Mouse (Mus musculus) gastrocnemius, adult 8-10 months (tissue): ENCODE results near the gene 4930518I15Rik. TPM values are rescaled to one million over a fixed set of nuclear protein-coding genes. Genes with fewer than 3 reads are reported as not detected.
A peak's percentile ranks its signal among the peaks of the same experiment; 100 is the strongest.
"Not testable (repeated sequence)": the region's sequence is repeated elsewhere in the genome, so short reads cannot be mapped to it uniquely, and the experiment has no call there.

Source experiments
- DNase-seq, 2 experiments: peaks; one replicate each; pipeline ENCODE4 v3.0.0; 2022; ENCODE audit warnings: low spot score in 2 of 2
- total RNA-seq, 4 experiments: library from RNA; stranded (reverse); gene quantifications; 2 replicates each; pipeline ENCODE4 v1.2.4; 2022

The 4930518I15Rik gene
- total RNA-seq, 4 experiments from 2014 or later: 0.22 to 0.86 (median 0.40) TPM

- DNase-seq: no peak
These were observed 20.0 kb upstream of the 4930518I15Rik start for GRCm38 (mm10) chr2:156877726-156878125.

DNA sequence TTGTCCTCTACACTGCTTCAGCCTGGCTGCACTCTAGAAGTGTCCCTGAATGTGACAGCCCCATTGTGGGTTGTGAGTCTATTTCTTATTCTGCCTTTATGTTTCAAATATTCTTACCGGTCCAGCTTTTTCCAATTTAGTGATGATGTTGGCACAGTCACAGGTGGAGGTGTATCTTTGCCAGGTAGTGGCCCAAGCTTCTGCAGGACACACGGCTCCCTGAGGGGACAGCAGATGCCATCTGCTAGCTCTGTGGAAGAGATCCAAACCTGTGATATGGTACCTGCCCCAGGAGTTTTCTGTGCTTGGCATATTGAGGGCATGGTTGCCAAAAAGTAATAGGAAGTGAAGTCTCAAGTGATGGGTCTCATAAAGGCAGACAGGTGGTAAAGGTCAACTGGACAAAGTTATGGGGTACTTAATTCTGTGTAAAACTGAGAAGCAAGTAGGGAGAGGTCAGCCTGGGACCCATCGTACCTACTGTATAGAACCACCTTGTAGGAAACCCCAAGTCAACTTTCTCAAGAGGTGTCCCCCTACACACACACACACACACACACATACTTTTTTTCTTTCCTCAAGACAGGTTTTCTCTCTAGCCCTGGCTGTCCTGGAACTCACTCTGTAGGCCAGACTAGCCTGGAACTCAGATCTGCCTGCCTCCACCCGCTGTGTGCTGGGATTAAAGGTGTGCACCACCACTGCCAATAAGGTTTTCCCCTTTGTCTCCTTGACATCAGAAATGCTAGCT, 17.2 kb upstream of the 4930518I15Rik start:
- DNase-seq: no peak

- DNase-seq: no peak
These were observed 16.5 kb upstream of the 4930518I15Rik start for GRCm38 (mm10) chr2:156874047-156874759.

DNA sequence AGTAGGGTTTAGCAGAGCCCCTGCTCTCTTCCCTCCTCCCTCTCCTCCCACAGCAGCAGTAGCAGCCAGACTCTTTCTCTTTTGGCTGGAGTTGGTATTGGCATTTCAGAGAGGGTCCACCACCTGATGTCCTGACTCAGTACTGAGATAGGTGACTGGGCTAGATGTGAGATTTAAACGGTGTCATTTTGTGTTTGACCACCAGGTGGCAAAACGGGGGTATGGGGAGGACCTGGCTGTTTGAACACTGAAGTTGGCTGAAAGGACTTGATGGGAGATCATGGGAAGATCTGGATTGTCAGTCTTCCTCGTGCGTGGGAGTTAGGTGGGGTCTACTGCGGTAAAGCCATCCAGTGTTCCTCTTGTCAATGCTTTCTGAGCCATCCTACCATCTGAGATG, 15.9 kb upstream of the 4930518I15Rik start:
- peak in 1 of 2 experiments; percentile 10 for DNase-seq

DNA sequence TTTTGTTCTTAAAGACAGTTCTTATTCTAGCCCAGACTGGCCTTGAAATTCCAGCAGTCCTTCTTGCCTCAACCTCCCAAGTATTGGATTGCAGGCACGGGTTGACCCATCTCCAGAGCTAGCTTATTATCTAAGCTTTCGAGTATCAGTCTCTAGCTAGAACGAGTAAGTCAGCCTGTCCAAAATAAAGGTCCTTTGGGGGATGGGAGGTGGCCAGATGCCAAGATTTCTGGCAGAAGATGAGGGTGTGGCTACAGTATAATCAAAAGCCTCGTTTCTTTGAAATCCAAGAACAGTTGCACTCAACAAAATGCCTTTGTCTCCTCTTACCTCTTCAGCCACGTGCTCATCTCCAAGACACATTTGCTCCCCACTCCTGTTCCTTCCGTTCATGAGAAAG, 12.8 kb upstream of the 4930518I15Rik start:
- DNase-seq: no peak

DNA sequence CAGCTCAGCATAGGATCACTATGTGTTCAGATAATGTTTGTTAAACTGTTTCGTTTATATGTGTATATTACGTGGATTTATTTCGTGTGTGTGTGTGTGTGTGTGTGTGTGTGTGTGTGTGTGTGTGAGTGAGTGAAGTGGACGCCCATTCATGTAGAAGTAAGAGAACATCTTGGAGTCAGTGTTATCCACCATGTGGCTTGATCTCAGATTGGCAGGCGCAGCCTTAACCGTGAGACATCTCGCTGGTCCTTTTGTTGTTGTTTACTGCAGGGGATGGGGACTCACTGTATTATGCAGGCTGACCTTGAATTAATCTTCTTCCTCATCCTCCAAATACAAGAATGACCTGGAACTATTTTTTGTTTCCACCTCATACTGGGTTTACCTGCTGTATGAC, 11.8 kb upstream of the 4930518I15Rik start:
- DNase-seq: no peak

DNA sequence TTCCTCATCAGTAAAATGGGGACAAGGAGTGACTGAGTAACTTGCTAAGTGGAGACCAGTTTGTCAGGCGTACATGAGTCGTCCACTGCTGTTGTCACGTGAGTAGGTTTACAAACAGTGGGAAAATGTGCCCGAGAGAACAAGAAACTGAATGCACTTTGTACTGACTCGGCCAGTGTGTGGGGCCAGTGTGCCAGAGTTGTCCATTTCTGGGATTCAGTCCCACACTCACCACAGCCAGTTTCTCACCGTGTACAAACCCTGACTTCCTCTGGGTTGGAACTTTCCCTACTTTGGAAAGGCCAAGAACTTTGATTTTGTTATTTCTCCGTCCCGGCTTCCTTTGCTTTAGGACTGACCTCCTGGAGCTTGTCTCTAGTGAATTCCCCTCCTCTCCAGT, 11.2 kb upstream of the 4930518I15Rik start:
- DNase-seq: no peak

DNA sequence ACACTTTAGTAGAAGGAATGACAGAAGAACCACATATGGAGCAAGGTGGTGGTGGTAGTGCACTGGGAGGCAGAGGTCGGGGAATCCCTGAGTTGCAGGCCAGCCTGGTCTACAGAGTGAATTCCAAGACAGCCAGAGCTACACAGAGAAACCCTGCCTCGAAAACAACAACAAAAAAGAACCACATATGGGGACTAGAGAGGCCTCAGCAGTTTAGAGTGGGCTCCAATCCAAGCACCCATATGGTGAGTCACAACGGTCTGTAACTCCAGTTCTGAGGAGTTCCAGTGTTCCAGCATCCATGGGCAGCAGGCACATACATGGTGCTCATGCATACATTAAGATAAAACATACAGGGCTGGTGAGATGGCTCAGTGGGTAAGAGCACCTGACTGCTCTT, 6.7 kb upstream of the 4930518I15Rik start:
- DNase-seq: no peak

GRCm38 (mm10) chr2:156863487-156864160, 5.9 kb upstream of the 4930518I15Rik start:
- DNase-seq: no peak

- DNase-seq: peak; percentile 90 to 95
These were observed 5.2 kb upstream of the 4930518I15Rik start, which contains the start of gene Rab5if for GRCm38 (mm10) chr2:156862772-156863486. Rab5if (plus strand) TSS chr2:156863128.

DNA sequence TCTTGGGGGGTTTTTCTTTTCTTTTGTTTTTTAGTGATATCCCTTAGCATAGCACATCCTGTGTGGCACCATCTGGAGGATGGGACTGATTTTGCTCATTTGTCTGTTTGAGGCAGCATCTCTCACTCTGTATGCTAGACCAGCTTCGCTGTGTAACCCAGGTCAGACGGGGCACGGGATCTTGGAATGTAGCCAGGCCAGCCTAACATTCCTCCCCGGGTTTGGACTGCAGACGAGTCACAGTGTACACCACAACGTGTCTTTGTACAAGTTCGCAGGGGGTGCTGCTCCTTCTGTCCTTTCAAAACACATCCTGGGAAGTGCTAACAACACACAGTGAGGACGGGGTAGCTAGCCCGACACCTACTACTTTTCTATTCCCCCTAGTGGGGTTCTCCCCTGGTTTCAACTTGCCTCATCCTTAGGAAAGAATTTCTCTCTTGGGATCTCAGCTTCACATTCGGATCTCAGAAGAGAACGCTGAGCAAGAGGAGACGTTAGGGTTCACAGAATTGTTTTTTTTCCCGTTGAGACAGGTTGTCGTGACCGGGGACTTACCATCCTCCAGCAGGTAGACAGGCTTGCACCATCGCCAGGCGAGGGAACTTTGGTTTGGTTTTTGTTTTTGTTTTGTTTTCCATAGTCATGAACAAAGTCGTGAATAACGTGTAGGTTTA, 4.4 kb upstream of the 4930518I15Rik start:
- no peak for DNase-seq

GRCm38 (mm10) chr2:156858671-156859070, 925 bp upstream of the 4930518I15Rik start:
- no peak for DNase-seq

GRCm38 (mm10) chr2:156857385-156857791, 358 bp downstream of the 4930518I15Rik start:
- no peak for DNase-seq

- DNase-seq: no peak
These were observed 1.4 kb downstream of the 4930518I15Rik start for GRCm38 (mm10) chr2:156856311-156856710.

- not testable (repeated sequence) for DNase-seq
These were observed 3.6 kb downstream of the 4930518I15Rik start for GRCm38 (mm10) chr2:156853999-156854771.

- not testable (repeated sequence) for DNase-seq
These were observed 4.2 kb downstream of the 4930518I15Rik start for GRCm38 (mm10) chr2:156853584-156853983.

DNA sequence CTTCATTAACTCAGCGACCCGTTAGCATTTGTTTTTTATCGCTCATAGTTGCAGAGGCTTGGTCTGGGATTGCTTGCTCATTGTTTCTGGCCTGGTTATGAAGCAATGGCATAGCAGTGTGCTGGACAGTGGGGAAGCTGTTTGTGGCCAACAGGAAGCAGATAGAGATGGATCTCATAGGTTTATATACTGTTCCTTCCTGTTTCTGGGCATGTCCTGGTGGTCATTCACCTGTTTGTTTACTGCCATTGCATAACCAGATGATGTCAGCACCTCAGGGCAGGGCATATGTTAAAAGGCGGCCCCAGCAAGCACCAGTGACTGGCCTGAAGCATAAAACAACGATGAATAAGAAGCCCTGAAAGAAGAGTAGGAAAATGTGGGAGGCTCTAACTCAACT, 7.2 kb downstream of the 4930518I15Rik start:
- DNase-seq: no peak

GRCm38 (mm10) chr2:156848526-156849182, 9.1 kb downstream of the 4930518I15Rik start:
- no peak for DNase-seq

- no peak for DNase-seq
These were observed 10.1 kb downstream of the 4930518I15Rik start for GRCm38 (mm10) chr2:156847653-156848052.

- DNase-seq: no peak
These were observed 13.0 kb downstream of the 4930518I15Rik start for GRCm38 (mm10) chr2:156844715-156845114.
